Mouse (Mus musculus): ENCODE data around the gene Txndc16. TPM values are rescaled to one million over a fixed set of nuclear protein-coding genes. Genes with fewer than 3 reads are reported as not detected.
A peak's percentile ranks its signal among the peaks of the same experiment; 100 is the strongest.

The Txndc16 gene
- polyA plus RNA-seq, 1 experiment from 2014 or later: 17.4 TPM

- WGBS: 83% methylated on average over 8 of the region's 8 CpGs
- Histone ChIP-seq H3K27ac (ENCODE audit: low read length) (no peak overlapping the region), H3K9ac (ENCODE audit: low read length) (no peak overlapping the region), H3K27me3 (ENCODE audit: control insufficient read depth, insufficient read depth, low read depth, low read length) (no peaks in the 10 kb centered on the region), H3K4me2 (ENCODE audit: low read depth, low read length) (no peak overlapping the region), H3K4me1 (replicated peaks; ENCODE audit: control insufficient read depth, insufficient read depth, low read length) (no peaks in the 10 kb centered on the region), H3K36me3 (ENCODE audit: control insufficient read depth, insufficient read depth, low read length) (no peaks in the 10 kb centered on the region), H3K4me3 (ENCODE audit: low read length) (no peak overlapping the region), H3K9me3 (ENCODE audit: control insufficient read depth, low read length) (no peaks in the 10 kb centered on the region)
- ATAC-seq (ENCODE audit: low read depth): no peak
These were observed 117.9 kb downstream of the Txndc16 start for GRCm38 (mm10) chr14:45102201-45102600.

- Histone ChIP-seq H3K9me3 (ENCODE audit: control insufficient read depth, low read length) (no peaks in the 10 kb centered on the region), H3K4me2 (ENCODE audit: low read depth, low read length) (no peak overlapping the region), H3K36me3 (ENCODE audit: control insufficient read depth, insufficient read depth, low read length) (no peaks in the 10 kb centered on the region), H3K27ac (ENCODE audit: low read length) (no peak overlapping the region), H3K27me3 (ENCODE audit: control insufficient read depth, insufficient read depth, low read depth, low read length) (no peaks in the 10 kb centered on the region), H3K4me1 (replicated peaks; ENCODE audit: control insufficient read depth, insufficient read depth, low read length) (no peaks in the 10 kb centered on the region), H3K9ac (ENCODE audit: low read length) (no peak overlapping the region), H3K4me3 (ENCODE audit: low read length) (no peak overlapping the region)
- ATAC-seq (ENCODE audit: low read depth): no peak
- 66% methylated on average over 3 of the region's 3 CpGs for WGBS
These were observed 127.8 kb downstream of the Txndc16 start for GRCm38 (mm10) chr14:45092327-45092726.

- H3K4me2 ChIP-seq (ENCODE audit: low read depth, low read length): no peak overlapping the region
- no peak overlapping the region for H3K27ac ChIP-seq (ENCODE audit: low read length)
- H3K9me3 ChIP-seq (ENCODE audit: control insufficient read depth, low read length): no peaks in the 10 kb centered on the region
- WGBS: 71% methylated on average over 4 of the region's 4 CpGs
- H3K9ac ChIP-seq (ENCODE audit: low read length): no peak overlapping the region
- no peak overlapping the region for H3K4me3 ChIP-seq (ENCODE audit: low read length)
- H3K4me1 ChIP-seq (replicated peaks; ENCODE audit: control insufficient read depth, insufficient read depth, low read length): no peaks in the 10 kb centered on the region
- H3K36me3 ChIP-seq (ENCODE audit: control insufficient read depth, insufficient read depth, low read length): no peaks in the 10 kb centered on the region
- no peaks in the 10 kb centered on the region for H3K27me3 ChIP-seq (ENCODE audit: control insufficient read depth, insufficient read depth, low read depth, low read length)
- ATAC-seq (ENCODE audit: low read depth): no peak
These were observed 130.1 kb downstream of the Txndc16 start for GRCm38 (mm10) chr14:45090011-45090410.

- no peak for ATAC-seq (ENCODE audit: low read depth)
- Histone ChIP-seq H3K4me2 (ENCODE audit: low read depth, low read length) (no peak overlapping the region), H3K27ac (ENCODE audit: low read length) (peak overlapping the region; percentile 44), H3K4me1 (replicated peaks; ENCODE audit: control insufficient read depth, insufficient read depth, low read length) (no peaks in the 10 kb centered on the region), H3K27me3 (ENCODE audit: control insufficient read depth, insufficient read depth, low read depth, low read length) (no peaks in the 10 kb centered on the region), H3K36me3 (ENCODE audit: control insufficient read depth, insufficient read depth, low read length) (no peaks in the 10 kb centered on the region), H3K9ac (ENCODE audit: low read length) (no peak overlapping the region), H3K9me3 (ENCODE audit: control insufficient read depth, low read length) (no peaks in the 10 kb centered on the region), H3K4me3 (ENCODE audit: low read length) (no peak overlapping the region)
- WGBS: 77% methylated on average over 5 of the region's 5 CpGs
These were observed 134.3 kb downstream of the Txndc16 start for GRCm38 (mm10) chr14:45085651-45086425.

- Histone ChIP-seq H3K4me1 (replicated peaks; ENCODE audit: control insufficient read depth, insufficient read depth, low read length) (no peaks in the 10 kb centered on the region), H3K36me3 (ENCODE audit: control insufficient read depth, insufficient read depth, low read length) (no peaks in the 10 kb centered on the region), H3K4me3 (ENCODE audit: low read length) (no peak overlapping the region), H3K27me3 (ENCODE audit: control insufficient read depth, insufficient read depth, low read depth, low read length) (no peaks in the 10 kb centered on the region), H3K9me3 (ENCODE audit: control insufficient read depth, low read length) (no peaks in the 10 kb centered on the region), H3K9ac (ENCODE audit: low read length) (no peak overlapping the region), H3K27ac (ENCODE audit: low read length) (peak overlapping the region; percentile 52), H3K4me2 (ENCODE audit: low read depth, low read length) (no peak overlapping the region)
- ATAC-seq (ENCODE audit: low read depth): peak; percentile 89
- 66% methylated on average over 5 of the region's 5 CpGs for WGBS
These were observed 135.4 kb downstream of the Txndc16 start for GRCm38 (mm10) chr14:45084656-45085280.

- ATAC-seq (ENCODE audit: low read depth): no peak
- Histone ChIP-seq H3K9ac (ENCODE audit: low read length) (no peak overlapping the region), H3K36me3 (ENCODE audit: control insufficient read depth, insufficient read depth, low read length) (no peaks in the 10 kb centered on the region), H3K4me2 (ENCODE audit: low read depth, low read length) (no peak overlapping the region), H3K9me3 (ENCODE audit: control insufficient read depth, low read length) (no peaks in the 10 kb centered on the region), H3K27me3 (ENCODE audit: control insufficient read depth, insufficient read depth, low read depth, low read length) (no peaks in the 10 kb centered on the region), H3K4me3 (ENCODE audit: low read length) (no peak overlapping the region), H3K4me1 (replicated peaks; ENCODE audit: control insufficient read depth, insufficient read depth, low read length) (no peaks in the 10 kb centered on the region), H3K27ac (ENCODE audit: low read length) (no peak overlapping the region)
- WGBS: 46% methylated on average over 4 of the region's 4 CpGs
These were observed 136.6 kb downstream of the Txndc16 start for GRCm38 (mm10) chr14:45083540-45083939.

Other genes with a start within 250 kb of the Txndc16 start
- gene Ptger2, start 232.1 kb downstream of the Txndc16 start, polyA plus RNA-seq (2015; fragmentation: Nextera tagmentation; extraction: Ambion mirVana): 5.2 and 5.3 TPM in 2 replicates
- 1.6 TPM in 2 replicates for gene Gpr137c, start 611 bp downstream of the Txndc16 start, polyA plus RNA-seq (2015; fragmentation: Nextera tagmentation; extraction: Ambion mirVana)
- gene Ero1l, start 98.4 kb upstream of the Txndc16 start, polyA plus RNA-seq (2015; fragmentation: Nextera tagmentation; extraction: Ambion mirVana): 29.8 and 31.1 TPM in 2 replicates
- 147 and 150 TPM in 2 replicates for gene Psmc6, start 109.5 kb upstream of the Txndc16 start, polyA plus RNA-seq (2015; fragmentation: Nextera tagmentation; extraction: Ambion mirVana)
- 57.5 and 61.9 TPM in 2 replicates for gene Styx, start 130.8 kb upstream of the Txndc16 start, polyA plus RNA-seq (2015; fragmentation: Nextera tagmentation; extraction: Ambion mirVana)
- 43.6 and 45.4 TPM in 2 replicates for gene Gnpnat1, start 184.6 kb upstream of the Txndc16 start, polyA plus RNA-seq (2015; fragmentation: Nextera tagmentation; extraction: Ambion mirVana)